Mouse (Mus musculus) MEL (cell line): ENCODE data around the gene Fxyd2. TPM values are rescaled to one million over a fixed set of nuclear protein-coding genes. Genes with fewer than 3 reads are reported as not detected.

ENCODE experiments used
- DNase-seq: peaks from one replicate; pipeline ENCODE4 v3.0.0; 2011; ENCODE audit warnings: low read depth, low spot score
- H3K27ac ChIP-seq: 2 replicates; pipeline ENCODE4 v1.5.1; 2012; ENCODE audit warnings: low read depth, mild to moderate bottlenecking, control low read depth, low read length, moderate library complexity; ENCODE audit not compliant: control insufficient read depth
- H3K27me3 ChIP-seq, 2 experiments: fragments of 150-350 bp in 1 of 2; sonication (generic) in 1 of 2; 2 replicates each; pipeline ENCODE4 v1.6.1; 2012; ENCODE audit warnings: low read length in 2 of 2, mild to moderate bottlenecking in 2 of 2, improper control_type of control experiment in 1 of 2, moderate library complexity in 1 of 2; ENCODE audit not compliant: insufficient read depth in 2 of 2, control insufficient read depth in 1 of 2
- H3K36me3 ChIP-seq, 2 experiments: 2 replicates each; pipeline ENCODE4 v1.6.1; 2012 to 2014; ENCODE audit warnings: low read length in 2 of 2, improper control_type of control experiment in 1 of 2, inconsistent platforms in 1 of 2, mild to moderate bottlenecking in 1 of 2; ENCODE audit not compliant: insufficient read depth in 2 of 2, control insufficient read depth in 1 of 2
- H3K4me1 ChIP-seq, 2 experiments: fragments of 150-350 bp in 1 of 2; sonication (generic) in 1 of 2; 2 replicates each; pipeline ENCODE4 v1.6.1; 2012; ENCODE audit warnings: low read length in 2 of 2, improper control_type of control experiment in 1 of 2, mild to moderate bottlenecking in 1 of 2; ENCODE audit not compliant: insufficient read depth in 2 of 2, control insufficient read depth in 1 of 2
- H3K4me3 ChIP-seq, 2 experiments: fragments of 150-350 bp in 1 of 2; sonication (generic) in 1 of 2; 2 replicates each; pipeline ENCODE4 v1.5.1; 2012; ENCODE audit warnings: low read depth in 2 of 2, low read length in 2 of 2, mild to moderate bottlenecking in 2 of 2, moderate library complexity in 2 of 2, control low read depth in 1 of 2, improper control_type of control experiment in 1 of 2; ENCODE audit not compliant: control insufficient read depth in 1 of 2, insufficient read depth in 1 of 2
- H3K79me2 ChIP-seq: 2 replicates; pipeline ENCODE4 v1.6.1; 2012; ENCODE audit warnings: mild to moderate bottlenecking, low read length, moderate library complexity; ENCODE audit not compliant: control insufficient read depth, poor library complexity, insufficient read depth
- H3K9ac ChIP-seq: 2 replicates; pipeline ENCODE4 v1.6.1; 2012; ENCODE audit warnings: low read depth, mild to moderate bottlenecking, control low read depth, low read length, moderate library complexity; ENCODE audit not compliant: control insufficient read depth, poor library complexity, severe bottlenecking
- H3K9me3 ChIP-seq: fragments of 150-350 bp; sonication (generic); replicated peaks from 2 replicates; pipeline ENCODE4 v1.6.1; 2012; ENCODE audit warnings: mild to moderate bottlenecking, low read length, improper control_type of control experiment, moderate library complexity; ENCODE audit not compliant: insufficient read depth
- BHLHE40 ChIP-seq: IDR thresholded peaks from 2 replicates; pipeline ENCODE4 v1.6.1; 2012; ENCODE audit warnings: low read depth, mild to moderate bottlenecking, inconsistent platforms, low read length, improper control_type of control experiment, borderline replicate concordance
- CTCF ChIP-seq, 3 experiments: IDR thresholded peaks in 2 of 3; conservative IDR thresholded peaks in 1 of 3; 2 replicates each; pipeline ENCODE4 v1.5.1; 2011 to 2012; ENCODE audit warnings: low read length in 3 of 3, low read depth in 2 of 3, mild to moderate bottlenecking in 2 of 3, improper control_type of control experiment in 1 of 3, inconsistent platforms in 1 of 3, mixed read lengths in 1 of 3, moderate library complexity in 1 of 3; ENCODE audit not compliant: control insufficient read depth in 1 of 3, insufficient read depth in 1 of 3, poor library complexity in 1 of 3, severe bottlenecking in 1 of 3
- E2F4 ChIP-seq: IDR thresholded peaks from 2 replicates; pipeline ENCODE4 v1.6.1; 2011; ENCODE audit warnings: low read depth, low read length, improper control_type of control experiment, borderline replicate concordance
- GABPA ChIP-seq: IDR thresholded peaks from 2 replicates; pipeline ENCODE4 v1.6.1; 2012; ENCODE audit warnings: low read depth, mild to moderate bottlenecking, inconsistent platforms, low read length, improper control_type of control experiment, moderate library complexity
- HCFC1 ChIP-seq: IDR thresholded peaks from 2 replicates; pipeline ENCODE4 v1.6.1; 2012; ENCODE audit warnings: low read depth, mild to moderate bottlenecking, inconsistent platforms, low read length, improper control_type of control experiment, moderate library complexity
- JUND ChIP-seq: IDR thresholded peaks from 2 replicates; pipeline ENCODE4 v1.6.1; 2011; ENCODE audit warnings: low read depth, mild to moderate bottlenecking, improper control_type of control experiment, low read length
- KAT2A ChIP-seq: conservative IDR thresholded peaks from 2 replicates; pipeline ENCODE4 v1.6.1; 2012; ENCODE audit warnings: low read depth, low read length, improper control_type of control experiment, inconsistent platforms
- MAX ChIP-seq: IDR thresholded peaks from 2 replicates; pipeline ENCODE4 v1.6.1; 2011; ENCODE audit warnings: low read length, improper control_type of control experiment
- MXI1 ChIP-seq: IDR thresholded peaks from 2 replicates; pipeline ENCODE4 v1.6.1; 2011; ENCODE audit warnings: mild to moderate bottlenecking, low read depth, low read length, improper control_type of control experiment
- NRF1 ChIP-seq: IDR thresholded peaks from 2 replicates; pipeline ENCODE4 v1.6.1; 2014; ENCODE audit warnings: low read depth, mild to moderate bottlenecking, inconsistent platforms, low read length, improper control_type of control experiment, moderate library complexity; ENCODE audit not compliant: poor library complexity, insufficient read depth, severe bottlenecking
- POLR2AphosphoS2 ChIP-seq: IDR thresholded peaks from 2 replicates; pipeline ENCODE4 v1.6.1; 2011; ENCODE audit warnings: low read length, improper control_type of control experiment
- RAD21 ChIP-seq: IDR thresholded peaks from 2 replicates; pipeline ENCODE4 v1.6.1; 2011; ENCODE audit warnings: mild to moderate bottlenecking, low read depth, low read length, improper control_type of control experiment
- SMC3 ChIP-seq: IDR thresholded peaks from 2 replicates; pipeline ENCODE4 v1.6.1; 2011; ENCODE audit warnings: low read depth, low read length, improper control_type of control experiment
- TCF12 ChIP-seq: IDR thresholded peaks from 2 replicates; pipeline ENCODE4 v1.6.1; 2014; ENCODE audit warnings: low read depth, mild to moderate bottlenecking, inconsistent platforms, low read length, improper control_type of control experiment, moderate library complexity
- USF1 ChIP-seq: IDR thresholded peaks from 2 replicates; pipeline ENCODE4 v1.6.1; 2014; ENCODE audit warnings: low read depth, mild to moderate bottlenecking, inconsistent platforms, low read length, improper control_type of control experiment, moderate library complexity
- ZC3H11A ChIP-seq: IDR thresholded peaks from 2 replicates; pipeline ENCODE4 v1.6.1; 2012; ENCODE audit warnings: low read depth, mild to moderate bottlenecking, inconsistent platforms, low read length, improper control_type of control experiment
- ZMIZ1 ChIP-seq: IDR thresholded peaks from 2 replicates; pipeline ENCODE4 v1.6.1; 2012; ENCODE audit warnings: low read depth, mild to moderate bottlenecking, inconsistent platforms, low read length, improper control_type of control experiment, moderate library complexity
- ZNF384 ChIP-seq: IDR thresholded peaks from 2 replicates; pipeline ENCODE4 v1.6.1; 2012; ENCODE audit warnings: low read depth, mild to moderate bottlenecking, inconsistent platforms, low read length, improper control_type of control experiment
- polyA plus RNA-seq, 2 experiments: library from polyadenylated mRNA; stranded (reverse) in 1 of 2; unstranded in 1 of 2; fragments of >175 nt in 1 of 2; fragments of >200 nt in 1 of 2; gene quantifications; 2 replicates each; pipeline versions ENCODE4 v1.2.1 to v1.2.4; 2012; ENCODE audit warnings: low replicate concordance in 2 of 2, low read depth in 1 of 2; ENCODE audit not compliant: insufficient read length in 2 of 2, insufficient read depth in 1 of 2, missing spikeins in 1 of 2
- total RNA-seq: library from RNA; depleted of rRNA; stranded (reverse); fragments of 300-350 nt; gene quantifications from 2 replicates; pipeline ENCODE4 v1.2.3, GENCODE M21; 2012

The Fxyd2 gene
- total and polyA plus RNA-seq, 3 experiments, result not detected

DNA sequence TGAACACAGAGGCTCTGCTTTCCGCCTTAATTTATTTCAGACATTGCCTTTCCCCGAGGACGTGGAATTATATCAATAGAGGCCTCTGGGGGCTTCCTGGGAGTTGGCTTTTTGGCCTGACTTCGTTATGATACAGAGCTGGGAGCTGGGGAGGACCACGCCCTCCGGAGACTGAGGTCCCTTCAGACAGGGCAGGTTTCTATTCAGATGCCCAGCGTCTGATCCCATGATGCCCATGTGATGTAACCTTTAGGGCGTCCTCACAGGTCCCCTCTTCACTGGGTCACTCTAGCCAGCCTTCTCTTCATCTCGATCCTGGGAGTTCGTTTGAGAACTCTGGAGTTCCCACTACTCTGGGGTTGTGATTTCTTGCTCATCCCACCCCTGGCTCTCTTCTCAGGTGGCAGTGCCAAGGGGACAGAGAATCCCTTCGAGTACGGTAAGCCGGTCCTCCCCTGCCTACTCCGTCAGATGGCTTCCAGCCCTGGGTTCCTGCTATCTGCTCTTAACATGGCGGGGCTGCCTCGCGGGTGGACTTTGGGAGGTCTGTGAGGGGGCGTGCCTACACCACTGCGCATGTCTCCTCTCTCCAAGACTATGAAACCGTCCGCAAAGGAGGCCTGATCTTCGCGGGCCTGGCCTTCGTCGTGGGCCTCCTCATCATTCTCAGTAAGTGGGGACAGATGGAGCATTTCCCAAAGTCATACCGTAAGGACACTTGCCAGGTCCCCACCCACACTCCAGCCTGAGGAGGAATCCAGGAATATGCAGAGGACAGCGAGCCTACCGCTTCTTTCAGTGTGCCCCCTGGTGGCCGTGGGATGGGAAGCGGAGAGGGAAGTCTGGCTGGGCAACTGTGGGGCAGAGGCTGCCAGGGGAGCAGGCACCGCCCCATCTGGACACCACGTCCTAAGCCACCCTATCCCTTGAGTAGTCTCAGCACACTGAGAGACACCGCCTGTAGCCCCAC, 8.5 kb downstream of the Fxyd2 start:
- H3K4me1 ChIP-seq, result no peaks in the 10 kb centered on the region
- no peaks in the 10 kb centered on the region for H3K79me2 ChIP-seq
- H3K4me3 ChIP-seq, result no peak overlapping the region
- DNase-seq, result no peak
- no peak overlapping the region for H3K9ac ChIP-seq
- TF ChIP-seq USF1 (no peak), ZMIZ1 (no peak), E2F4 (no peak), RAD21 (peak; percentile 8), SMC3 (peak; percentile 61), CTCF (IDR thresholded peaks at IDR 0.05 in 2 of 3, conservative IDR thresholded peaks at IDR 0.05 in 1 of 3; ENCODE audit: control insufficient read depth in 1 of 3, insufficient read depth in 1 of 3, low read depth in 2 of 3, low read length in 3 of 3, poor library complexity in 1 of 3, severe bottlenecking in 1 of 3) (peak; percentile 33 to 71 (median 53)), ZC3H11A (0 out of 2 replicates have a peak, but pooled peaks have one; percentile 12)
- H3K27me3 ChIP-seq, result no peaks in the 10 kb centered on the region
- H3K9me3 ChIP-seq, result no peaks in the 10 kb centered on the region
- H3K27ac ChIP-seq, result no peak overlapping the region
- H3K36me3 ChIP-seq, result no peaks in the 10 kb centered on the region

- H3K79me2 ChIP-seq, result no peaks in the 10 kb centered on the region
- no peak overlapping the region for H3K27ac ChIP-seq
- no peak overlapping the region for H3K4me3 ChIP-seq
- no peaks in the 10 kb centered on the region for H3K4me1 ChIP-seq
- no peak for DNase-seq
- no peaks in the 10 kb centered on the region for H3K9me3 ChIP-seq
- H3K27me3 ChIP-seq, result no peaks in the 10 kb centered on the region
- H3K9ac ChIP-seq, result no peak overlapping the region
- H3K36me3 ChIP-seq, result no peaks in the 10 kb centered on the region
- TF ChIP-seq JUND, result no peak
- TF ChIP-seq ZNF384, result no peak
- TF ChIP-seq MAX, result no peak
- TF ChIP-seq MXI1, result no peak
- TF ChIP-seq ZC3H11A, result no peak
- TF ChIP-seq NRF1, result no peak
- no peak for TF ChIP-seq GABPA
- no peak for TF ChIP-seq KAT2A
- no peak for TF ChIP-seq POLR2AphosphoS2
- TF ChIP-seq TCF12, result no peak
- TF ChIP-seq BHLHE40, result no peak
- no peak for TF ChIP-seq HCFC1
- TF ChIP-seq RAD21, result no peak
Measured at GRCm38 (mm10) chr9:45410193-45410592, 10.7 kb downstream of the Fxyd2 start.
